Mouse (Mus musculus) B cell, adult 2 months (primary cell): ENCODE measurements around the gene Wwp2.
A peak's percentile ranks its signal among the peaks of the same experiment; 100 is the strongest.

Experiments used
- DNase-seq, 2 experiments: peaks; one replicate each; pipeline ENCODE4 v3.0.0; 2022

Gene Wwp2

GRCm38 (mm10) chr8:107435421-107435961 lies 674 bp upstream of the Wwp2 start:
- DNase-seq, result no peak

- DNase-seq, result peak; percentile 51 to 53
Measured at GRCm38 (mm10) chr8:107436841-107437421, 766 bp downstream of the Wwp2 start.

- DNase-seq, result no peak
Measured at GRCm38 (mm10) chr8:107437711-107438110, 1.5 kb downstream of the Wwp2 start.

- DNase-seq, result no peak
Measured at GRCm38 (mm10) chr8:107439880-107440625, 3.9 kb downstream of the Wwp2 start.

GRCm38 (mm10) chr8:107444626-107445025 lies 8.5 kb downstream of the Wwp2 start:
- DNase-seq, result no peak

- no peak for DNase-seq
Measured at GRCm38 (mm10) chr8:107447713-107448112, 11.5 kb downstream of the Wwp2 start.

- DNase-seq, result no peak
Measured at GRCm38 (mm10) chr8:107448382-107448889, 12.3 kb downstream of the Wwp2 start.

GRCm38 (mm10) chr8:107449130-107449529 lies 13.0 kb downstream of the Wwp2 start:
- no peak for DNase-seq

GRCm38 (mm10) chr8:107449655-107450054 lies 13.5 kb downstream of the Wwp2 start:
- DNase-seq, result no peak

GRCm38 (mm10) chr8:107451414-107452066 lies 15.4 kb downstream of the Wwp2 start:
- no peak for DNase-seq

- no peak for DNase-seq
Measured at GRCm38 (mm10) chr8:107453386-107453785, 17.2 kb downstream of the Wwp2 start.

- peak; percentile 66 to 69 for DNase-seq
Measured at GRCm38 (mm10) chr8:107455268-107455667, 19.1 kb downstream of the Wwp2 start.

- no peak for DNase-seq
Measured at GRCm38 (mm10) chr8:107457725-107458124, 21.6 kb downstream of the Wwp2 start.

- DNase-seq, result no peak
Measured at GRCm38 (mm10) chr8:107458281-107458680, 22.1 kb downstream of the Wwp2 start.

GRCm38 (mm10) chr8:107462423-107462822 lies 26.3 kb downstream of the Wwp2 start:
- no peak for DNase-seq

- DNase-seq, result no peak
Measured at GRCm38 (mm10) chr8:107465332-107465990, 29.3 kb downstream of the Wwp2 start.

GRCm38 (mm10) chr8:107466642-107467041 lies 30.5 kb downstream of the Wwp2 start:
- DNase-seq, result peak in 1 of 2 experiments; percentile 12

GRCm38 (mm10) chr8:107468811-107469302 lies 32.7 kb downstream of the Wwp2 start:
- DNase-seq, result no peak

GRCm38 (mm10) chr8:107470302-107470701 lies 34.1 kb downstream of the Wwp2 start:
- no peak for DNase-seq

- no peak for DNase-seq
Measured at GRCm38 (mm10) chr8:107472403-107473100, 36.4 kb downstream of the Wwp2 start.

- DNase-seq, result no peak
Measured at GRCm38 (mm10) chr8:107473369-107473768, 37.2 kb downstream of the Wwp2 start.

- DNase-seq, result no peak
Measured at GRCm38 (mm10) chr8:107475613-107476012, 39.4 kb downstream of the Wwp2 start.
